Mouse (Mus musculus): ENCODE measurements at regions not wholly inside any gene's neighbourhood (a gene's known extent, or its start where the extent isn't known, plus 50 kb on each side); places are given as distances from the start of the nearest gene placed in this dataset.
A peak's percentile ranks its signal among the peaks of the same experiment; 100 is the strongest.

DNA sequence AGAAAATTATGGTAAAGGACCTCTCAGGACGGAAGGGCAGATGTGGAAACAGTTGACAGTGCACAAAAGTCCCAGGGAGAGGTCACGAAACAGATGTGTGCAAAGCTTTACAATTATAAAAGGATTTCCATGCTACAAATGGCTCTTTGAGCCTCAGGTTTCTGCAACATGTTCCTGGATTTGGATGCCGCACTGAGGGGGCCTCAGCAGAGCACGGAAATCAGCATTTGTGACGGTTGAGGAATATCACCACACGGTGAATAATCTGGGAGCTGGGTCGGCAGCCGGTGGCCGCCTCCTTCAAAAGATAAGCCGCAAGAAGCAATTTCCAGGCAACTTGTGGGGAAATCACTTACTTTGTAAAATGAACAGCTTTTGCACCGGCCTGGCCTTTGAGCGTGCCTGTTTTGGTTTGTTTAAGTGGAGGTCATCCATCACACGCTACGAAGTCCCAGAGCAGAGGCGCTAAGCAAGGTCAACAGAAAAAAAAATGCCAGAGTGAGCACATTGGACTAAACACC is 188.8 kb downstream of the Gm45692 start:
- Histone ChIP-seq H3K4me3 (ENCODE audit: insufficient read depth, low read length) (no peak overlapping the region), H3K27ac (ENCODE audit: insufficient read depth, low read depth, low read length) (no peak overlapping the region), H3K4me1 (ENCODE audit: control insufficient read depth, insufficient read depth, low read length) (no peaks in the 10 kb centered on the region)
- TF ChIP-seq POLR2A (IDR thresholded peaks at IDR 0.05; ENCODE audit: borderline replicate concordance, low read depth, low read length) = no peak
- TF ChIP-seq CTCF (IDR thresholded peaks at IDR 0.05; ENCODE audit: low read depth, low read length) = no peak

GRCm38 (mm10) chr8:26309764-26310163 is 190.4 kb downstream of the Gm45692 start:
- no peak for TF ChIP-seq CTCF (IDR thresholded peaks at IDR 0.05; ENCODE audit: low read depth, low read length)
- Histone ChIP-seq H3K27ac (ENCODE audit: insufficient read depth, low read depth, low read length) (no peak overlapping the region), H3K4me1 (ENCODE audit: control insufficient read depth, insufficient read depth, low read length) (no peaks in the 10 kb centered on the region), H3K4me3 (ENCODE audit: insufficient read depth, low read length) (no peak overlapping the region)

DNA sequence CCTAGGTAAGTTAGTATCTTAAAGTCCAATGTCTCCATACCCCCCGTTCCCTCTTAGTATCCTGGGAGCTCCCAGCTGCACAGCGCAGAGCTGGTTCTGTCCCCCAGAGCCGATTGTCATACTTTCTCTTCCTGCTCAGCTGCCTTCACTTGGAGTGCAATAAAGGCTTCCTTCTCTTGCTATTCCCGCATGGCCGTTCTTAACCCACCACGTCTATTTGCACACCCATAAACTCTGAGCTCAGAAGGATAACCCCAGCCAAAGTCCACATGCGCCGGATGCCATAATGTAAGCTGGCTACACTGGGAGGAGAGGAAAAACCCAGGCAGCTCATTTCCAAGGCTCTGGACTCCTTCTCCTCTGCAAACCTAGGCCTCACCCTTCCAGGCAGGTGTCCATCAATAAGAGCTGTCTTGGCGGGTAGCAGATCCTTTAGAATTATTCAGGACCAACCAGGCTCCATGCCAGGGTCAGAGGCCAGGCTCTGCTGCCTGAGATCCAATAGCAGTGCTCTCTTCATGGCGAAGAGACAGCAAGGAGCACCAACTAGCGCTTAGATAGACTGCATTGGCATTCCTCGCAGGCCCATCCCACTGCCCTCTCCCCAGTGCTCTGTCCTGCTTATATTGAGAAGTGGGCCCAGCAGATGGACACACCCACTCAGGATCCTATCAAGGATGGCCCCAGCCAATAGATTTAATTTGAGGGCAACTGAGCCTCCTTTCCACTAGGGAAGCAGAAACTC is 204.4 kb downstream of the Gm45692 start:
- no peak overlapping the region for H3K4me3 ChIP-seq (ENCODE audit: insufficient read depth, low read length)
- H3K4me1 ChIP-seq (ENCODE audit: control insufficient read depth, insufficient read depth, low read length) = no peaks in the 10 kb centered on the region
- H3K27ac ChIP-seq (ENCODE audit: insufficient read depth, low read depth, low read length) = no peak overlapping the region
- TF ChIP-seq CTCF (IDR thresholded peaks at IDR 0.05; ENCODE audit: low read depth, low read length) (no peak), POLR2A (IDR thresholded peaks at IDR 0.05; ENCODE audit: borderline replicate concordance, low read depth, low read length) (no peak)

DNA sequence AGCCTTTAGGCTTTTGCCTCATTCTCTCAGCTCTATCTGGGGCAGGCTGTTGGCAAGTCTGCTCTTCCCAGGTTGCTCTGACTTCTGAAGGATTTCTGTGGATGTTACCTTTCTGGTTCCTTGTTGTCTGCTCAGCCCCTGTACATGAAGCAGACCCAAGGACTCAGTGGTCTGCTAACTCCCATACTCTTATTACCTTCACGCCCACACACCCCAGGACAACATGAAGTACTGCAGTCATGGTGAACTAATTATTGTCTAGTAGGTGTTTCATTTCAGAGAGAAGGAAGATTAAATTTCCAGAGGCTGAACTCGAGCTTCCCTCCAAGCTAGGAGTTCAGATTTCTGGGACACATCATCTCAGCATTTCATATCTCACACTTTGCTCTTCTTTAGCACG is 205.3 kb downstream of the Gm45692 start:
- H3K4me1 ChIP-seq (ENCODE audit: control insufficient read depth, insufficient read depth, low read length) = no peaks in the 10 kb centered on the region
- H3K4me3 ChIP-seq (ENCODE audit: insufficient read depth, low read length) = no peak overlapping the region
- TF ChIP-seq CTCF (IDR thresholded peaks at IDR 0.05; ENCODE audit: low read depth, low read length) = no peak
- no peak for TF ChIP-seq POLR2A (IDR thresholded peaks at IDR 0.05; ENCODE audit: borderline replicate concordance, low read depth, low read length)
- no peak overlapping the region for H3K27ac ChIP-seq (ENCODE audit: insufficient read depth, low read depth, low read length)

DNA sequence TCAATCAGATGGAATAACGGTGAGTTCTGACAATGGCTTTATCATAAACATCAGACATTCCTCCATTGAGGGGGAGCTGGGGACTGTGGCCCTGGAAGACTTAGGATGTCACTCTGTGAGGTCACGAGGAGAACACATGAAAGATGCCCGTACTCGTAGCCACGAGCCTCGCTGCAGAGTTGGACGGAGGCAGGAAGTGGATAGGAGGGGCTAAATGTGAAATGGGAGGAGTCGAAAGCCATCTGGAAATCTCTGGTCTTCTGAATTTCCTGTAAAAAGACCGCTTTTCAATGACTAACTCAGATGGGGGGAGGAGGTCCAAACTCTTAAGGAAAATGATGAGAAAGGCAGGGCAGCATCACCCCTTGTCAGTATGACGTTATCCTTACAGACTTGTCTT is 210.5 kb downstream of the Gm45692 start:
- Histone ChIP-seq H3K27ac (ENCODE audit: insufficient read depth, low read depth, low read length) (no peak overlapping the region), H3K4me3 (ENCODE audit: insufficient read depth, low read length) (no peak overlapping the region), H3K4me1 (ENCODE audit: control insufficient read depth, insufficient read depth, low read length) (no peaks in the 10 kb centered on the region)
- no peak for TF ChIP-seq CTCF (IDR thresholded peaks at IDR 0.05; ENCODE audit: low read depth, low read length)
- TF ChIP-seq POLR2A (IDR thresholded peaks at IDR 0.05; ENCODE audit: borderline replicate concordance, low read depth, low read length) = no peak

DNA sequence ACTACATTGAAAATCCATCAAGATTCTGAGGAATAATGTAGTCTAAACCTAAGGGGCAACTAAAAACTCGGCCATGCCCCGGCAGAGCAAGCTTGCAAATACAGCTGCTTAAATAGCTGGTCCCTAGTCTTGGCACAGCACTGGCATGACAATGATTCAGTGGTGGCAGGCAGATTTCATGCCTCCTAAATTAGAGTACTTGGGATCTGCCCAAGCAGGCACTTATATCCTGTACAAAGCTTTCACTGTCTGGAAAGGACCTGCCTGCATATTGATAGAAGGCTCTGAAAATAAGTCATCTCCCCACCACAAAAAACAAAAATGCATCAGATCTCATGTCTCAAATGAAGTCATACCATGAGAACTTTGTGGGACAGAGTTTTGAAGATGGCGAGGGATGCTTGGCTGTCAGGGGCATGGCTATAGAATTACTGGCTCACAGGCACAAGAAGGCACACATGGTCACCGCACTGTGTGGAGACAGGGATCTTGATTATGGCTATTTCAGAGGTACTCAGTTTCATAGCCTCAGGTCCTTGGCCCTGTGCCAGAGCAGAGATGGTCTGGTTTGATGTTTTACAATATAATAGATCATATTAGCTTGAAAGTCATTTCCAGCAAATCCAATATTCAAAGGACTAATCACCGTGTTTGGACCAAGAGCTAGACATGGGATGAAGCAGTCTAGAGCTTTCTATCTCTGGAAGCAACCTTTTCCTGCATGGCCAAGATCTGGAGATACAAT is 217.7 kb downstream of the Gm45692 start:
- no peak for TF ChIP-seq POLR2A (IDR thresholded peaks at IDR 0.05; ENCODE audit: borderline replicate concordance, low read depth, low read length)
- TF ChIP-seq CTCF (IDR thresholded peaks at IDR 0.05; ENCODE audit: low read depth, low read length) = no peak
- Histone ChIP-seq H3K27ac (ENCODE audit: insufficient read depth, low read depth, low read length) (no peak overlapping the region), H3K4me1 (ENCODE audit: control insufficient read depth, insufficient read depth, low read length) (no peaks in the 10 kb centered on the region), H3K4me3 (ENCODE audit: insufficient read depth, low read length) (no peak overlapping the region)

- Histone ChIP-seq H3K4me1 (ENCODE audit: control insufficient read depth, insufficient read depth, low read length) (no peaks in the 10 kb centered on the region), H3K27ac (ENCODE audit: insufficient read depth, low read depth, low read length) (no peak overlapping the region), H3K4me3 (ENCODE audit: insufficient read depth, low read length) (no peak overlapping the region)
- TF ChIP-seq POLR2A (IDR thresholded peaks at IDR 0.05; ENCODE audit: borderline replicate concordance, low read depth, low read length) (no peak), CTCF (IDR thresholded peaks at IDR 0.05; ENCODE audit: low read depth, low read length) (peak; percentile 94)
These were observed 225.7 kb downstream of the Gm45692 start for GRCm38 (mm10) chr8:26345078-26345477.

- TF ChIP-seq POLR2A (IDR thresholded peaks at IDR 0.05; ENCODE audit: borderline replicate concordance, low read depth, low read length) (no peak), CTCF (IDR thresholded peaks at IDR 0.05; ENCODE audit: low read depth, low read length) (no peak)
- Histone ChIP-seq H3K4me1 (ENCODE audit: control insufficient read depth, insufficient read depth, low read length) (no peaks in the 10 kb centered on the region), H3K27ac (ENCODE audit: insufficient read depth, low read depth, low read length) (no peak overlapping the region), H3K4me3 (ENCODE audit: insufficient read depth, low read length) (no peak overlapping the region)
These were observed 229.9 kb downstream of the Gm45692 start for GRCm38 (mm10) chr8:26349231-26349630.

- TF ChIP-seq CTCF (IDR thresholded peaks at IDR 0.05; ENCODE audit: low read depth, low read length) (no peak), POLR2A (IDR thresholded peaks at IDR 0.05; ENCODE audit: borderline replicate concordance, low read depth, low read length) (no peak)
- no peak overlapping the region for H3K27ac ChIP-seq (ENCODE audit: insufficient read depth, low read depth, low read length)
- no peak overlapping the region for H3K4me3 ChIP-seq (ENCODE audit: insufficient read depth, low read length)
- no peaks in the 10 kb centered on the region for H3K4me1 ChIP-seq (ENCODE audit: control insufficient read depth, insufficient read depth, low read length)
These were observed 230.5 kb downstream of the Gm45692 start for GRCm38 (mm10) chr8:26349854-26350253.

- Histone ChIP-seq H3K27ac (ENCODE audit: insufficient read depth, low read depth, low read length) (no peak overlapping the region), H3K4me3 (ENCODE audit: insufficient read depth, low read length) (no peak overlapping the region), H3K4me1 (ENCODE audit: control insufficient read depth, insufficient read depth, low read length) (no peaks in the 10 kb centered on the region)
- TF ChIP-seq POLR2A (IDR thresholded peaks at IDR 0.05; ENCODE audit: borderline replicate concordance, low read depth, low read length) = no peak
- TF ChIP-seq CTCF (IDR thresholded peaks at IDR 0.05; ENCODE audit: low read depth, low read length) = no peak
These were observed 231.3 kb downstream of the Gm45692 start for GRCm38 (mm10) chr8:26350616-26351015.
